Comparison of ENCODE assay signal across 15 mouse cellular contexts in genomic region chr16:13416465-13416864, GRCm38 (mm10).
A peak's percentile ranks its signal among the peaks of the same experiment; 100 is the strongest.
DNase-seq lines count a peak whose midpoint lies in the region; ATAC-seq lines count a peak whose summit lies in the region.
"Had no signal": no experiment of that assay in that cellular context is flagged by ENCODE, and none has a peak within 500 bp of the region (broad histone marks: within the 10 kb centered on the region; RNA-seq: fewer than 3 reads in every experiment).

No protein-coding gene starts in this region.

- H3K27ac ChIP-seq in forebrain, embryonic 14.5 days (ENCODE audit: low read depth, low read length), result no peak overlapping the region
- no peak overlapping the region for H3K27ac ChIP-seq in forebrain, embryonic 10.5 days
- H3K27ac ChIP-seq: embryonic facial prominence, embryonic 13.5 days; hindbrain, embryonic 15.5 days; liver, embryonic 13.5 days; neural tube, embryonic 13.5 days; stomach, postnatal 0 days had no signal

- peaks cover 16% of the 10 kb centered on the region for H3K36me3 ChIP-seq in forebrain, embryonic 14.5 days (ENCODE audit: control insufficient read depth, insufficient read depth, low read length)
- H3K36me3 ChIP-seq in forebrain, embryonic 10.5 days (replicated peaks), result peaks cover 32% of the 10 kb centered on the region

- ATAC-seq in forebrain, embryonic 14.5 days, result peak; percentile 50; the same call in 1 of the 2 replicates

- H3K4me1 ChIP-seq in forebrain, embryonic 14.5 days (ENCODE audit: control insufficient read depth, insufficient read depth, low read length), result no peaks in the 10 kb centered on the region
- H3K4me1 ChIP-seq in forebrain, embryonic 10.5 days, result no peaks in the 10 kb centered on the region
- H3K4me1 ChIP-seq: embryonic facial prominence, embryonic 13.5 days; hindbrain, embryonic 15.5 days; neural tube, embryonic 13.5 days had no signal

- WGBS in forebrain, embryonic 14.5 days, result 46% methylated on average over 10 of the region's 10 CpGs
- 87% methylated on average over 10 of the region's 10 CpGs for WGBS in forebrain, embryonic 10.5 days

- DNase-seq in forebrain, embryonic 14.5 days (ENCODE audit: low spot score), result peak; percentile 45
- DNase-seq in forebrain, embryonic 10.5 days (ENCODE audit: extremely low spot score, low spot score), result no peak
- DNase-seq in right cerebral cortex, adult 18-20 months, result peak; percentile 58
- no peak for DNase-seq in right cerebral cortex, postnatal 25 days
- peak; percentile 57 to 66 for DNase-seq in kidney, postnatal 36 days
- DNase-seq in thymus, postnatal 25 days, result no peak
- DNase-seq in spleen, postnatal 14 days (ENCODE audit: low spot score in 2 of 2), result no peak
- no peak for DNase-seq in urinary bladder, postnatal 25 days (ENCODE audit: low spot score)
- DNase-seq: adrenal gland, postnatal 10 days; B cell, adult 2 months; liver, embryonic 13.5 days had no signal

- H3K9ac ChIP-seq in forebrain, embryonic 14.5 days (ENCODE audit: low read length), result no peak overlapping the region
- H3K9ac ChIP-seq: embryonic facial prominence, embryonic 13.5 days; hindbrain, embryonic 15.5 days; liver, embryonic 13.5 days; neural tube, embryonic 13.5 days had no signal

- no peaks in the 10 kb centered on the region for H3K27me3 ChIP-seq in forebrain, embryonic 14.5 days (replicated peaks; ENCODE audit: control insufficient read depth, insufficient read depth, low read length)
- no peaks in the 10 kb centered on the region for H3K27me3 ChIP-seq in forebrain, embryonic 10.5 days (ENCODE audit: poor library complexity, severe bottlenecking)
- H3K27me3 ChIP-seq: embryonic facial prominence, embryonic 13.5 days; hindbrain, embryonic 15.5 days; liver, embryonic 13.5 days; neural tube, embryonic 13.5 days had no signal

- H3K9me3 ChIP-seq in forebrain, embryonic 14.5 days (replicated peaks; ENCODE audit: control insufficient read depth, low read length), result 0 out of 2 replicates have a peak, but pooled peaks cover under 1% of the 10 kb centered on the region
- peaks cover under 1% of the 10 kb centered on the region; the same call in 1 of the 2 replicates for H3K9me3 ChIP-seq in forebrain, embryonic 10.5 days
- H3K9me3 ChIP-seq: embryonic facial prominence, embryonic 13.5 days; hindbrain, embryonic 15.5 days; liver, embryonic 13.5 days; neural tube, embryonic 13.5 days had no signal

- H3K4me3 ChIP-seq in forebrain, embryonic 14.5 days (ENCODE audit: low read depth, low read length), result no peak overlapping the region
- H3K4me3 ChIP-seq in forebrain, embryonic 10.5 days, result no peak overlapping the region
- H3K4me3 ChIP-seq: embryonic facial prominence, embryonic 13.5 days; hindbrain, embryonic 15.5 days; liver, embryonic 13.5 days; neural tube, embryonic 13.5 days had no signal

- no peak overlapping the region for H3K4me2 ChIP-seq in forebrain, embryonic 14.5 days (ENCODE audit: low read length)
- H3K4me2 ChIP-seq: embryonic facial prominence, embryonic 13.5 days; hindbrain, embryonic 15.5 days; liver, embryonic 13.5 days; neural tube, embryonic 13.5 days had no signal

Comparison
In these comparisons a context has a peak if more than half of its experiments do, and no peak if none do; other contexts are left out.
1. DNase-seq: peak in forebrain, embryonic 14.5 days (single experiment), right cerebral cortex, adult 18-20 months (single experiment) and kidney, postnatal 36 days (2 of 2); none in forebrain, embryonic 10.5 days (single experiment), right cerebral cortex, postnatal 25 days (single experiment), thymus, postnatal 25 days (single experiment), spleen, postnatal 14 days (0 of 2) and urinary bladder, postnatal 25 days (single experiment).